Mouse (Mus musculus) cerebellum, adult 18-20 months (tissue): ENCODE measurements at regions not wholly inside any gene's neighbourhood (a gene's known extent, or its start where the extent isn't known, plus 50 kb on each side); places are given as distances from the start of the nearest gene placed in this dataset.

Experiments
- DNase-seq, 2 experiments: peaks; one replicate each; pipeline ENCODE4 v3.0.0; 2021

DNA sequence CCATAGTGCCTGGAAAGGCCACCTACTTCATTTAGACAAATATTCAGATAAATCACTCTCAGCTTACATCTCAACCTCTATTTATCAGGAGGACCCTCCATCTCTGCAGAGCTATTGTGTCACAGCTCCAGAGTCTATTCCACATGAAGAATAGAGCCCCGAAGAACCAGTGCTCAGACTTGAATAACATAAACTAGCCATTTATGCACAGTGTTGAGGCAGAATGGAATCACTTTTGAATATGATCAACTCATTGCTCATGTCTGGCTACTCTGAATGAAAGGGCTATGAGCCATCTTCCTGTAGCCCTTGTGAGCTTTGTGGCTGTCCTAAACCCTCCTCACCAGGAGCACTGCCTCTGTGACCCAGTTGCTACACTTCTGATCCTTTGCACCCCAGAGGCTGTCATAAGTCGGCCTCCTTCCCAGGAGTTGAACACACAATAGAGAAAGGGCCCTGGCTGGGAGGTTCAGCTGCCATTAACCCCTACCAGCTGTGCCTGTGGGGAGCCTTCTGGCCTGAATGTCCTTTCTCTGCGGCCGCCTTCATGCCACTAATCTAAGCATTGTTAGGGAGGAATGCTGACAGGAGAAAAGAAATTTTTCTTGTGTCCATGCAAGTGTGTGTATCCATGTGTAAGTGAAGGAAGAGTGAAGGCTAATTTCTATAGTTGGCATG, 195.5 kb upstream of the Sp8 start:
- no peak for DNase-seq

GRCm38 (mm10) chr12:118649323-118649973, 196.7 kb upstream of the Sp8 start:
- DNase-seq: no peak

DNA sequence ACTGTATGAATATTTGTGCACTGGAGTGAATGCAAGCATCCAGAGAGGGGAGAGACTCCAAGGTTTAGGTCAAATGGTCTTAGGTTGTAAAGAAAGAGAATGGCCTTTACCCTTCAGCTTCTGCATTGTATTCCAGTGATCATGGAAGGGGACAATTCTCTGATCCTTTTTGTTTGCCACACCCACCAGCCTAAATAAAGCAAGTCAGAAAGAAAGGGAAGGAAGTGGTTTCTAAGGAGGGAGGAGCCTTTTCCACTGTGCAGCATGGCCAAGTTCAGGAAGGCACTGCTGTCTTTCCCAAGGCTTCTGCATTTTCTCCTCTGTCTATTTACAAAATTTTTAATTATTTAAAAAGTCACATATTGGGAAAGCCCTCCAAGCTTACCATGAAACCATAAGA, 197.5 kb upstream of the Sp8 start:
- no peak for DNase-seq

DNA sequence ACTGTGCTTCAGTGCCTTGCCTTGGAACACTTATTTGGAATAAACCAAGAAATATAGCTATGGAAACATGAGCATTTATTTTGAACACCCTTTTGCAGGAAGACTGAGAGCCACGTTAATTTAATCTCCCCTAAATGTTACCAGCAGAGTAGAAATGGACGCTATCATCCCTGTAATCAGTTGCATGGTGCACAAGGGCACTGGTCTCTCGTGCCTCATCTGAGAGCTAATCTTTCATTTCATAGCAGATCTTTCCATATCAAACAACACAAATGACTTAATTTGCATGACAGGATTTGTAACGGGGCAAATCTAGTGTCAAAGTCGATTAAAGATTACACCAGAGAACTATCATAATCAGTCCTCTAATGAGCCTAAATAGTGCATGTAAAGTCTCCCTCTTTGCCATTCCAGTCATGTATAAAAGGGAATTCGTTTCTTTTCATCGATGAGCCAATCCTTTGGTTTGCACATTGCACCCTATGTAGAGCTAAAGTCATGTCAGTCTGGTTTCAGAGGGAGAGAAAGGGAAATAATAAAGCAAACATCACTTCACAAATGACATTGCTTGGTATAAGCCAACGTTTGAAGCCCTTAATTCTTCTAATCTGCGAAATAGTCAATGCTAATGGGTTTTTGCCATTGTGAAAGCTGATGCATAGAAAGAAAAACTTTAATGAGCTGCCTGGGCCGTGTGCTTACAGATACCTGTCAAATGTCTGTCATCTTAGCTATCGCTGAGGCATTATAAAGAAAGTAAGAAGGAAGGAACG, 198.7 kb upstream of the Sp8 start:
- no peak for DNase-seq

DNA sequence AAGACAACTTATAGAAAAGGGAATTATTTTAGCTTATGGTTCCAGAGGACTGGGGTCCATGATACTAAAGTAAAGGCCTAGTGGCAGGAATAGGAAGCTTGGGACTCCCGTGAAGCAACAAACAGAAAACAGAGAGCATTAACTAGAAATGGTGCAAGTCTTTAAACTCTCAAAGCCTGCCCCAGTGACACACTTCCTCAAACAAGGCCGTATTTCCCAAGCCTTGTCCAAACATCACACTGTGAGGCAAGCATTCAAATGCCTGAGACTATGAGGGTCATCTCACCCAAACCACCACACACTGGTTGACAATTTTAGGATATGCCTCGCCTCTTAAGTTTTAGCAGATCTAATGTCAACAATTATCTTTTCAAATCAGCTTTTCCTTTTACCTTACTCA, 205.2 kb upstream of the Sp8 start:
- DNase-seq: no peak

DNA sequence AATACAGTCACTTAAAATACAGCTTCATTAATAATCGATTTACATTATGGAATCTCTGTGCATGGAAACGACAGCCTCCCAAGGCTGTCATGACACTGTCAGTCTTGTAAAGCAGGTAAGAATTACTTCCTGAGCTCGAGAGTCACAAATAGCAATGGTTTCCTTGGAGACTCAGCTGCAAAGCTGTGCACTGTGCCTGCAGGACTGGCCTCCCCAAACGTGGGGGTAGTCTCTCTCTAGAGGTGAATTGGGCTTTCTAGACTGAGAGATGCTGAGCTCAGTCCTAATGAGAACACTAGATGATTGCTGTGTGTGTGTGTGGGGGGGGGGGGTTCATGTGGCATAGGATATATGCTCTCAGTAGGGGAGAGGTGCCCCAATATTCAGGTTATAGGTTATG, 208.9 kb upstream of the Sp8 start:
- no peak for DNase-seq

GRCm38 (mm10) chr12:118635456-118635855, 210.7 kb upstream of the Sp8 start:
- DNase-seq: no peak

- no peak for DNase-seq
Observed at GRCm38 (mm10) chr12:118630373-118630772, 215.8 kb upstream of the Sp8 start.

GRCm38 (mm10) chr12:118621697-118622485, 224.2 kb upstream of the Sp8 start:
- no peak for DNase-seq

DNA sequence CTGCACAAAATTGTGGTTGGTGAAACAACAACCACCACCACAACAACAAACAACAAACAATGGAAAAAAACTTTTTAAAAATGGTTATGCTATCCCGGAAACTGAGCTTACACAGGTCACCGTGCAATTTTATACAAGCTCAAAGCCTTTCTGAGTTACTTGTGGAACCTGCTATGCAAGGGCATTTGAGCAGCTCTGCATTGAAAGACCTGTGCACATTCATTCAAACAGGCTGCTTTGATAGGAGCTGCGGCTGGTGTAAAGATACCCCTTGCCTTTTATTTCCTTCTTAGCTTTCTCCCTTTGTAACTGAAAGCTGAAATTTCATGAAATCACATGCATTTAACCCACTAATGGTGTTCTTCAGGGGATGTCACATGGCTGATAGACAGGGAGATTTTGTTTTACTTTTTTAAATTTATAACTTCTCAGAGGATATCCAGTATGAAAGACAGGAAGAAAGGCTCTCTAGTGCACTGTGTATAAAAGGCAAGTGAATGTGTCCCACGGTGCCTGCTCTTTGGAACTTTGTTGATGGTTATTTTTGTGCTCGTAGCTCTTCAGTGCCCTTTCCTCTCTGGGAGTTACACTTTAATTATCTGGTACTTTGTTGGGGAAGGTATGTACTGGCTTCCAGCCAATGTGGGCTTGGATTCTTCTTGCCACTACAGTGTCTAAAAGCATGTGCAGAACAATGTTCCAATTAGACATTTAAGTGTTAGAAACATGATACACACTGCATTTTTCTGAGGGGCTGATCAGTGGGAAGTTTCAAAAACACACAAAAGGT, 225.1 kb upstream of the Sp8 start:
- no peak for DNase-seq

- no peak for DNase-seq
Observed at GRCm38 (mm10) chr12:118597015-118597414, 249.1 kb upstream of the Sp8 start.

GRCm38 (mm10) chr12:118594781-118595574, 251.2 kb upstream of the Sp8 start:
- DNase-seq: no peak

DNA sequence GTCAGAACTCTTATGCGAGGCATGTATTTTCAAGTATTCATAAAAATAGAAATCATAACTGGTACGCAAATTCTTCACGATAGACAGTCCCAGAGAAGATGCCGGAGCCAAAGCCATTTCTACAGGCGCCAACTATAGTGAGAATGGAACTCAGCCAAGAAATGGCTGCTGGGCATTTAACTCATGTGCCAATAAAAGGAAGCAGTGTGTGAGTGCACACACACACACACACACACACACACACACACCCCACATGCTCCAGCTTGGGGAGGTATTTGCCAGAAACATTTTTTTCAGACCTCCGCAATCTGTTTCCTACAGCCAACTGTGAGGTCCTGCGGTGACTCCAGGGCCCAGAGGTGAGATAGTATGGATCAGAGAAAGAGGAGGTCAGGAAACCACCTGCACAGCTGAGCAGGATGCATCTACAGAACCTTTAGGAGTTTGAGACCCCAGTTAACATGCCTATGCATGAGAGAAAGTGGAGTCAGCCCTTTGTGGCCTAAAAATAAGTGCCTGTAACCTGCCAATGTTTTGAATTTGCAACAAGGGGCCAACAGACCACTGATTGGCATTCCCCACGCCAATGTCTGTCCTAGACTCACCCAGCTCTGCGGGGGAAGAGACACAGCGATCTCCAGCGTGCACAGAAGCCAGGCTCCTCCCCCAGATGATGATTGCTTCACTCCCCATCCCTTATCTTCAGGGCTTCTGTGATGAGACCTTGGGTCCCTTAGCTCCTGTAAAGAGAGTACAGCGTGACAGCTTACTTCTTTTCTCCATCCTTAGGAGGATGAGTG, 262.1 kb upstream of the Sp8 start:
- DNase-seq: peak; percentile 20 to 22

DNA sequence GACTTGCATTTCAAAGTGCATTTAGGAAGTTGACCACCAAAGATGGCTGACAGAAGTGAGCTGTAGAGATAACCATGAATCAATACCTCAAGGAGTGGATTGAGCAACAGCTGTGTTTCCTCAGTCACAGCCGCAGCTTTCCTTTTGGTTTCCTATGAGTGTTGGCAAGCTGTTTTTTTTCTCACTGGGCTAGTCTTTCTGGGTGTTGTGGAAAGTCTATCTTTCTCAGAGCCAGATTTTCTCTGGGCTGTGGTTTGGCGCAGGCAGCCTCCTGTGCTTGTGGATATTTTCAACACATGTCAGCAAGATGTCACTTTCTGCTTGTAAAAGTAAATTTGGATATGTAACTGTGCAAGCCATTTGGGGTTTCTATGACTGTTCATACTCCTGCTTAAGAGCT, 268.6 kb upstream of the Sp4 start:
- DNase-seq: no peak

- no peak for DNase-seq
Observed at GRCm38 (mm10) chr12:118566681-118567080, 265.4 kb upstream of the Sp4 start.

- no peak for DNase-seq
Observed at GRCm38 (mm10) chr12:118564394-118565112, 263.3 kb upstream of the Sp4 start.

DNA sequence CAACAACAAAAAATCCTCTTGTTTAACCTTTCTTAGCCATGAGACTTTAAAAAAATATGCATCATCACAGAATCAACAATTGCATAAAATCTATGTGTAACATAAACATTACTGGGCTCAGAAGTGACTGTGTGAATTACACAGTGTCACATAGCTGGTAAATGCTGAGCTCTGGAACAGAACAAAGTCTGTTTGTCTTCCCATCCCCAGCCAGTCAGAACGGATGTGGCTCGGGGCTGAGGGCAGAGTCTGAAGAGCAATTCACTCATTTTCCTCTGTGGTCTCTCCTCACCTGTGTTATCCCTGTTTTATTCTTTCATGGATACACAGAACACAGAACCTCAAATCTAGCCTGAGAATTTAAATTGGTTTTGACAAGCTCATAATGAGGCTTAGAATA, 261.0 kb upstream of the Sp4 start:
- DNase-seq: no peak

DNA sequence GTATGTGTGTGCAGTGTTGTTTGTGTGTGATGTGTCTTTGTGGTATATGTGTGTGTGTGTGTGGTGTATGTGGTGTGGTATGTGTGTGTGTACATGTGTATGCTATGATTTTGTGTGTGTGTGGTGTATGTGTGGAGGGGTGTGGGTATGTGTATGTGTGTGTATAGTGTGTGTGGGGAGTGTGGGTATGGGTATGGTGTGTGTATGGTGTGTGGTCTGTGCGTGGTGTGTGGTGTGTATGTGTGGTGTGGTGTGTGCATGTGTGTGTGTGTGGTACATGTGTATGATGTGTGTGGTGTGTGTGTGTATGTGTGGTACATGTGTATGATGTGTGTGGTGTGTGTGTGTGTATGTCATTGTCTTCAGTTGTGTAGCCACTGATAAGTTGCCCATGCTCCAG, 247.8 kb upstream of the Sp4 start:
- no peak for DNase-seq

- no peak for DNase-seq
Observed at GRCm38 (mm10) chr12:118540336-118540735, 239.1 kb upstream of the Sp4 start.

DNA sequence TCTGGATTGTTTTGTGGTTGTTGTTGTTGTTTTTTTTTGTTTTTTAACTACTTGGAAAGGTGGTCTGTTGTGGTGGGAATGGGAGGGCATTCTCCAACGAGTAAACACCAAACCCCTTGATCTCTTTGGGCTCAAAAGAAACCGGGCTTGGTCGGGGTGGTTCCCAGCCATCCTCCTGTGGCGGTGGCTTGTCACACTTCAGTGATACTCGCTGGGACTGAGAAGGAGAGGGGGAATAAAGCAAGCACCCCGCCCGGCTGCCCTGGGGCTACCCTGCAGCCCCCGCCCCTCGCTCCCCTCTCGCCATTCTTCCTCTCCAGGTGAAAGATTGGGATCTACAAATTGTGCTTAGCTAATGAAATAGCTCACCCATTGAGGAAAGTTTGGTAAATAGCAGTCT, 229.3 kb upstream of the Sp4 start:
- no peak for DNase-seq
